Comparison of ENCODE assay signal across 8 mouse cellular contexts in the genomic region with DNA sequence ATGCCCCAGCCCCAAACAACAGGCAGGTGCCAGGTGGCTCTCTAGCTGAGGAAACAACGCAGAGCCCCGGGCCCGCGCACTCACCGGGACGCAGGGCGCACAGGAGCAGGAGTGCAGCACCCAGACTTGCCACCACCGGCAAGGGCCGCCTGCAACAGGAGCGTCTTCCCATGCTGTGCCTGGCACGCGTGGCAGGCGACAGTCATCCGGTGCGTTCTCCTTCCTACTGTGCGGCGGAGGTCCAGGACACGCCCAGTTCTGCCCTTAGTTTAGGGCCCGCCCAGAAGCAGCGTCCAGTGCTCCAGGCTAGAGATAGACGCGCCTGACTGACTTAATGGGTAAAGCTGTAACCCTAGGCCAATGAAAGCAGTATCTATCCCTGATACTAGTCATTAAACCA. TPM values are rescaled to one million over a fixed set of nuclear protein-coding genes. Genes with fewer than 3 reads are reported as not detected.
DNase-seq lines count a peak whose midpoint lies in the region; ATAC-seq and TF ChIP-seq lines count a peak whose summit lies in the region.

A gene (minus strand): TSS at position 195 of the 400 bp plus-strand sequence.

- DNase-seq in cerebellum, postnatal 25 days = peak; percentile 18 to 27
- no peak for DNase-seq in cerebellum, postnatal 4 days (ENCODE audit: low spot score in 2 of 2)
- no peak for DNase-seq in forebrain, embryonic 11.5 days (ENCODE audit: low spot score)
- DNase-seq in liver, adult 2 months (ENCODE audit: extremely low read depth, low read depth, low spot score) = peak; percentile 88
- peak; percentile 2 for DNase-seq in midbrain, postnatal 0 days (ENCODE audit: low spot score)
- DNase-seq in frontal cortex, postnatal 10 days (ENCODE audit: low spot score in 2 of 2) = no peak
- DNase-seq in right cerebral cortex, adult 2 months (ENCODE audit: low spot score in 2 of 2) = no peak

- 5% methylated on average over 22 of the region's 22 CpGs for WGBS in forebrain, embryonic 11.5 days
- WGBS in hindbrain, embryonic 13.5 days = 6% methylated on average over 22 of the region's 22 CpGs
- 6% methylated on average over 22 of the region's 22 CpGs for WGBS in liver, adult 2 months
- WGBS in midbrain, postnatal 0 days = 11% methylated on average over 22 of the region's 22 CpGs

- no peaks in the 10 kb centered on the region for H3K4me1 ChIP-seq in forebrain, embryonic 11.5 days (replicated peaks; ENCODE audit: control insufficient read depth, insufficient read depth, low read length)
- H3K4me1 ChIP-seq in hindbrain, embryonic 13.5 days (replicated peaks) = peaks cover 7% of the 10 kb centered on the region; the same call in 1 of the 2 replicates
- H3K4me1 ChIP-seq in liver, adult 2 months (ENCODE audit: control insufficient read depth, insufficient read depth, low read length) = peaks cover 35% of the 10 kb centered on the region
- peaks cover 2% of the 10 kb centered on the region; the same call in 1 of the 2 replicates for H3K4me1 ChIP-seq in midbrain, postnatal 0 days (ENCODE audit: insufficient read depth, low read length)

- no peaks in the 10 kb centered on the region for H3K36me3 ChIP-seq in forebrain, embryonic 11.5 days (ENCODE audit: control insufficient read depth, insufficient read depth, low read length)
- H3K36me3 ChIP-seq in hindbrain, embryonic 13.5 days = no peaks in the 10 kb centered on the region
- no peaks in the 10 kb centered on the region for H3K36me3 ChIP-seq in liver, adult 2 months (ENCODE audit: control insufficient read depth, insufficient read depth, low read length)
- H3K36me3 ChIP-seq in midbrain, postnatal 0 days (ENCODE audit: insufficient read depth, low read length) = no peaks in the 10 kb centered on the region

- TF ChIP-seq CTCF in liver, adult 2 months (IDR thresholded peaks at IDR 0.05; ENCODE audit: low read depth, low read length) = no peak
- no peak for TF ChIP-seq CTCF in midbrain, postnatal 0 days (IDR thresholded peaks at IDR 0.05)

- ATAC-seq in forebrain, embryonic 11.5 days (replicated peaks; ENCODE audit: low FRiP score) = 0 out of 2 replicates have a peak, but pooled peaks have one; percentile 24
- no peak for ATAC-seq in hindbrain, embryonic 13.5 days (ENCODE audit: low FRiP score)
- ATAC-seq in midbrain, postnatal 0 days (ENCODE audit: low FRiP score) = no peak

- peak; percentile 79 for TF ChIP-seq POLR2A in liver, adult 2 months (IDR thresholded peaks at IDR 0.05; ENCODE audit: extremely low read depth, insufficient read depth, low read length)

- no peaks in the 10 kb centered on the region for H3K27me3 ChIP-seq in forebrain, embryonic 11.5 days (ENCODE audit: control insufficient read depth, insufficient read depth, low read length)
- H3K27me3 ChIP-seq in hindbrain, embryonic 13.5 days = peaks cover 14% of the 10 kb centered on the region; the same call in 1 of the 2 replicates
- H3K27me3 ChIP-seq in liver, adult 2 months (ENCODE audit: control insufficient read depth, insufficient read depth, low read length) = no peaks in the 10 kb centered on the region
- H3K27me3 ChIP-seq in midbrain, postnatal 0 days (ENCODE audit: insufficient read depth, low read length) = peaks cover 4% of the 10 kb centered on the region; the same call in 1 of the 2 replicates

- H3K4me2 ChIP-seq in forebrain, embryonic 11.5 days (ENCODE audit: low read depth, low read length, severe bottlenecking) = peak within 1 kb of the TSS; percentile 12; the same call in 1 of the 2 replicates
- H3K4me2 ChIP-seq in hindbrain, embryonic 13.5 days = peak within 1 kb of the TSS; percentile 36
- H3K4me2 ChIP-seq in midbrain, postnatal 0 days (ENCODE audit: low read depth, low read length, poor library complexity, severe bottlenecking) = peak within 1 kb of the TSS; percentile 40

- no peaks in the 10 kb centered on the region for H3K9me3 ChIP-seq in forebrain, embryonic 11.5 days (ENCODE audit: control insufficient read depth, low read length)
- H3K9me3 ChIP-seq in hindbrain, embryonic 13.5 days = no peaks in the 10 kb centered on the region
- no peaks in the 10 kb centered on the region for H3K9me3 ChIP-seq in midbrain, postnatal 0 days (ENCODE audit: low read length)

- no peak within 1 kb of the TSS for H3K9ac ChIP-seq in forebrain, embryonic 11.5 days (ENCODE audit: low read length)
- peak within 1 kb of the TSS; percentile 10; the same call in 1 of the 2 replicates for H3K9ac ChIP-seq in hindbrain, embryonic 13.5 days
- H3K9ac ChIP-seq in liver, adult 2 months (ENCODE audit: low read depth, low read length) = peak within 1 kb of the TSS; percentile 96
- no peak within 1 kb of the TSS for H3K9ac ChIP-seq in midbrain, postnatal 0 days (replicated peaks; ENCODE audit: low read length, poor library complexity, severe bottlenecking)

- no peak within 1 kb of the TSS for H3K4me3 ChIP-seq in forebrain, embryonic 11.5 days (ENCODE audit: low read depth, low read length)
- 0 out of 2 replicates have a peak within 1 kb of the TSS, but pooled peaks have one; percentile 8 for H3K4me3 ChIP-seq in hindbrain, embryonic 13.5 days
- H3K4me3 ChIP-seq in liver, adult 2 months (ENCODE audit: insufficient read depth, low read depth, low read length) = peak within 1 kb of the TSS; percentile 88
- H3K4me3 ChIP-seq in midbrain, postnatal 0 days (ENCODE audit: low read depth, low read length) = 0 out of 2 replicates have a peak within 1 kb of the TSS, but pooled peaks have one; percentile 17

- H3K79me2 ChIP-seq in liver, adult 2 months (ENCODE audit: control insufficient read depth, insufficient read depth, low read length) = peaks cover 20% of the 10 kb centered on the region

- no peak within 1 kb of the TSS for H3K27ac ChIP-seq in forebrain, embryonic 11.5 days (ENCODE audit: low read depth, low read length)
- H3K27ac ChIP-seq in hindbrain, embryonic 13.5 days = no peak within 1 kb of the TSS
- H3K27ac ChIP-seq in liver, adult 2 months (replicated peaks; ENCODE audit: insufficient read depth, low read depth, low read length) = peak within 1 kb of the TSS; percentile 99
- no peak within 1 kb of the TSS for H3K27ac ChIP-seq in midbrain, postnatal 0 days (ENCODE audit: low read depth, low read length)

RNA-seq across cellular contexts. Expression of the gene that starts here (rescaled TPM):
- polyA plus RNA-seq in forebrain, embryonic 11.5 days (2014; fragmentation: Nextera tagmentation; extraction: Ambion mirVana) = 0.15 TPM in 1 of 2 replicates, not detected in the other
- 0.12 and 0.17 TPM in 2 replicates for polyA plus RNA-seq in hindbrain, embryonic 13.5 days (2015; fragmentation: Nextera tagmentation; extraction: Ambion mirVana)
- 9.3 and 11.9 TPM in 2 replicates for total RNA-seq in liver, adult 2 months (2014; rRNA removed)
- 26.8 and 42.7 TPM in 2 replicates for polyA plus RNA-seq in liver, adult 2 months (2012; rRNA removed)
- not detected in 2 replicates for total RNA-seq in midbrain, postnatal 0 days (2014; rRNA removed)
- 0.44 TPM in 1 of 2 replicates, not detected in the other for polyA plus RNA-seq in midbrain, postnatal 0 days (2015; fragmentation: Nextera tagmentation; extraction: Ambion mirVana)

Comparison
In these comparisons a context has a peak if more than half of its experiments do, and no peak if none do; other contexts are left out.
1. RNA of the gene that starts here (total RNA-seq): 9.3 to 11.9 TPM in liver, adult 2 months; not detected in midbrain, postnatal 0 days; every median in the first group is over 10 times any median in the second.
2. RNA of the gene that starts here (polyA plus RNA-seq): 26.8 to 42.7 TPM in liver, adult 2 months; 0.44 TPM in midbrain, postnatal 0 days, 0.12 to 0.17 TPM in hindbrain, embryonic 13.5 days and 0.15 TPM in forebrain, embryonic 11.5 days; every median in the first group is over 10 times any median in the second.
3. DNase-seq: peak in cerebellum, postnatal 25 days (2 of 2) and liver, adult 2 months (single experiment); none in cerebellum, postnatal 4 days (0 of 2), forebrain, embryonic 11.5 days (single experiment), frontal cortex, postnatal 10 days (0 of 2) and right cerebral cortex, adult 2 months (0 of 2).
4. Peak in ATAC-seq and H3K4me2 ChIP-seq in forebrain, embryonic 11.5 days; RNA of the gene not detected or under 1 TPM.
5. Peak in DNase-seq, H3K4me3 ChIP-seq and H3K4me2 ChIP-seq in midbrain, postnatal 0 days; RNA of the gene not detected or under 1 TPM.
6. H3K9ac ChIP-seq: peak in hindbrain, embryonic 13.5 days (single experiment) and liver, adult 2 months (single experiment); none in forebrain, embryonic 11.5 days (single experiment) and midbrain, postnatal 0 days (single experiment).
7. Peak in every context shown above with its lines, with median percentiles within 50 percentile points of each other: H3K4me2 ChIP-seq.